Mouse (Mus musculus): ENCODE data around the gene Iars2. TPM values are rescaled to one million over a fixed set of nuclear protein-coding genes. Genes with fewer than 3 reads are reported as not detected.

Gene Iars2
- polyA plus RNA-seq, 1 experiment from 2014 or later: 24.3 TPM

GRCm38 (mm10) chr1:185296850-185297249 lies 32.3 kb downstream of the Iars2 start:
- ATAC-seq (ENCODE audit: low FRiP score) (no peak), DNase-seq (ENCODE audit: low spot score, missing footprints) (no peak)
- Histone ChIP-seq H3K4me1 (ENCODE audit: control insufficient read depth, insufficient read depth, low read length) (no peaks in the 10 kb centered on the region), H3K9me3 (ENCODE audit: control insufficient read depth, low read length) (no peaks in the 10 kb centered on the region), H3K4me2 (no peak overlapping the region), H3K27me3 (ENCODE audit: control insufficient read depth, insufficient read depth, low read length) (no peaks in the 10 kb centered on the region), H3K36me3 (ENCODE audit: control insufficient read depth, insufficient read depth, low read length) (peaks cover 4% of the 10 kb centered on the region; the same call in 1 of the 2 replicates), H3K27ac (ENCODE audit: low read depth, low read length) (no peak overlapping the region), H3K9ac (ENCODE audit: low read length) (no peak overlapping the region), H3K4me3 (ENCODE audit: low read depth, low read length) (no peak overlapping the region)
- 86% methylated on average over 7 of the region's 7 CpGs for WGBS

- Histone ChIP-seq H3K36me3 (ENCODE audit: control insufficient read depth, insufficient read depth, low read length) (peaks cover 4% of the 10 kb centered on the region; the same call in 1 of the 2 replicates), H3K9me3 (ENCODE audit: control insufficient read depth, low read length) (no peaks in the 10 kb centered on the region), H3K27ac (ENCODE audit: low read depth, low read length) (no peak overlapping the region), H3K27me3 (ENCODE audit: control insufficient read depth, insufficient read depth, low read length) (no peaks in the 10 kb centered on the region), H3K4me1 (ENCODE audit: control insufficient read depth, insufficient read depth, low read length) (no peaks in the 10 kb centered on the region), H3K4me2 (no peak overlapping the region), H3K9ac (ENCODE audit: low read length) (no peak overlapping the region), H3K4me3 (ENCODE audit: low read depth, low read length) (no peak overlapping the region)
- 86% methylated on average over 10 of the region's 10 CpGs for WGBS
- ATAC-seq (ENCODE audit: low FRiP score): no peak
- no peak for DNase-seq (ENCODE audit: low spot score, missing footprints)
Measured at GRCm38 (mm10) chr1:185292646-185293360, 36.4 kb downstream of the Iars2 start.

- no peaks in the 10 kb centered on the region for H3K27me3 ChIP-seq (ENCODE audit: control insufficient read depth, insufficient read depth, low read length)
- no peak for DNase-seq (ENCODE audit: low spot score, missing footprints)
- H3K9me3 ChIP-seq (ENCODE audit: control insufficient read depth, low read length): no peaks in the 10 kb centered on the region
- no peak overlapping the region; the same call in 1 of the 2 replicates for H3K9ac ChIP-seq (ENCODE audit: low read length)
- no peak for ATAC-seq (ENCODE audit: low FRiP score)
- H3K27ac ChIP-seq (ENCODE audit: low read depth, low read length): no peak overlapping the region
- no peak overlapping the region for H3K4me3 ChIP-seq (ENCODE audit: low read depth, low read length)
- no peaks in the 10 kb centered on the region for H3K4me1 ChIP-seq (ENCODE audit: control insufficient read depth, insufficient read depth, low read length)
- H3K4me2 ChIP-seq: no peak overlapping the region
- 76% methylated on average over 4 of the region's 4 CpGs for WGBS
- peaks cover 4% of the 10 kb centered on the region; the same call in 1 of the 2 replicates for H3K36me3 ChIP-seq (ENCODE audit: control insufficient read depth, insufficient read depth, low read length)
Measured at GRCm38 (mm10) chr1:185291336-185291735, 37.9 kb downstream of the Iars2 start.

- no peaks in the 10 kb centered on the region for H3K9me3 ChIP-seq (ENCODE audit: control insufficient read depth, low read length)
- ATAC-seq (ENCODE audit: low FRiP score) (no peak), DNase-seq (ENCODE audit: low spot score, missing footprints) (no peak)
- H3K9ac ChIP-seq (ENCODE audit: low read length): no peak overlapping the region
- WGBS: 94% methylated on average over 5 of the region's 5 CpGs
- no peaks in the 10 kb centered on the region for H3K27me3 ChIP-seq (ENCODE audit: control insufficient read depth, insufficient read depth, low read length)
- H3K36me3 ChIP-seq (ENCODE audit: control insufficient read depth, insufficient read depth, low read length): peaks cover 5% of the 10 kb centered on the region; the same call in 1 of the 2 replicates
- H3K4me3 ChIP-seq (ENCODE audit: low read depth, low read length): no peak overlapping the region
- H3K27ac ChIP-seq (ENCODE audit: low read depth, low read length): no peak overlapping the region
- no peaks in the 10 kb centered on the region for H3K4me1 ChIP-seq (ENCODE audit: control insufficient read depth, insufficient read depth, low read length)
- no peak overlapping the region for H3K4me2 ChIP-seq
Measured at GRCm38 (mm10) chr1:185289231-185289630, 40.0 kb downstream of the Iars2 start.

- WGBS: 96% methylated on average over 20 of the region's 20 CpGs
Measured at GRCm38 (mm10) chr1:185287066-185287465, 42.1 kb downstream of the Iars2 start.

GRCm38 (mm10) chr1:185285171-185285570 lies 44.0 kb downstream of the Iars2 start:
- no peaks in the 10 kb centered on the region for H3K27me3 ChIP-seq (ENCODE audit: control insufficient read depth, insufficient read depth, low read length)
- 94% methylated on average over 4 of the region's 4 CpGs for WGBS
- H3K4me1 ChIP-seq (ENCODE audit: control insufficient read depth, insufficient read depth, low read length): no peaks in the 10 kb centered on the region
- H3K36me3 ChIP-seq (ENCODE audit: control insufficient read depth, insufficient read depth, low read length): peaks cover 9% of the 10 kb centered on the region; the same call in 1 of the 2 replicates
- no peak overlapping the region for H3K9ac ChIP-seq (ENCODE audit: low read length)
- no peak overlapping the region for H3K4me2 ChIP-seq
- H3K4me3 ChIP-seq (ENCODE audit: low read depth, low read length): no peak overlapping the region
- no peak overlapping the region for H3K27ac ChIP-seq (ENCODE audit: low read depth, low read length)
- DNase-seq (ENCODE audit: low spot score, missing footprints): no peak
- ATAC-seq (ENCODE audit: low FRiP score): no peak
- no peaks in the 10 kb centered on the region for H3K9me3 ChIP-seq (ENCODE audit: control insufficient read depth, low read length)

More at GRCm38 (mm10) chr1:185287066-185287465, 42.1 kb downstream of the Iars2 start:
- Histone ChIP-seq H3K4me1 (ENCODE audit: control insufficient read depth, insufficient read depth, low read length) (no peaks in the 10 kb centered on the region), H3K4me3 (ENCODE audit: low read depth, low read length) (no peak overlapping the region), H3K27ac (ENCODE audit: low read depth, low read length) (no peak overlapping the region), H3K36me3 (ENCODE audit: control insufficient read depth, insufficient read depth, low read length) (peaks cover 9% of the 10 kb centered on the region), H3K4me2 (no peak overlapping the region), H3K27me3 (ENCODE audit: control insufficient read depth, insufficient read depth, low read length) (no peaks in the 10 kb centered on the region), H3K9ac (ENCODE audit: low read length) (no peak overlapping the region), H3K9me3 (ENCODE audit: control insufficient read depth, low read length) (no peaks in the 10 kb centered on the region)
- ATAC-seq (ENCODE audit: low FRiP score): no peak
- DNase-seq (ENCODE audit: low spot score, missing footprints): no peak

GRCm38 (mm10) chr1:185284740-185285139 lies 44.5 kb downstream of the Iars2 start:
- Histone ChIP-seq H3K9ac (ENCODE audit: low read length) (no peak overlapping the region), H3K9me3 (ENCODE audit: control insufficient read depth, low read length) (no peaks in the 10 kb centered on the region), H3K4me2 (no peak overlapping the region), H3K36me3 (ENCODE audit: control insufficient read depth, insufficient read depth, low read length) (peaks cover 9% of the 10 kb centered on the region; the same call in 1 of the 2 replicates), H3K27ac (ENCODE audit: low read depth, low read length) (no peak overlapping the region), H3K4me3 (ENCODE audit: low read depth, low read length) (no peak overlapping the region), H3K27me3 (ENCODE audit: control insufficient read depth, insufficient read depth, low read length) (no peaks in the 10 kb centered on the region), H3K4me1 (ENCODE audit: control insufficient read depth, insufficient read depth, low read length) (no peaks in the 10 kb centered on the region)
- DNase-seq (ENCODE audit: low spot score, missing footprints) (no peak), ATAC-seq (ENCODE audit: low FRiP score) (no peak)
- WGBS: 90% methylated on average over 4 of the region's 4 CpGs

GRCm38 (mm10) chr1:185283247-185283646 lies 45.9 kb downstream of the Iars2 start:
- ATAC-seq (ENCODE audit: low FRiP score): no peak
- H3K4me2 ChIP-seq: no peak overlapping the region
- DNase-seq (ENCODE audit: low spot score, missing footprints): no peak
- no peak overlapping the region for H3K9ac ChIP-seq (ENCODE audit: low read length)
- no peaks in the 10 kb centered on the region for H3K9me3 ChIP-seq (ENCODE audit: control insufficient read depth, low read length)
- no peaks in the 10 kb centered on the region for H3K4me1 ChIP-seq (ENCODE audit: control insufficient read depth, insufficient read depth, low read length)
- H3K27me3 ChIP-seq (ENCODE audit: control insufficient read depth, insufficient read depth, low read length): no peaks in the 10 kb centered on the region
- no peak overlapping the region for H3K27ac ChIP-seq (ENCODE audit: low read depth, low read length)
- peaks cover 12% of the 10 kb centered on the region for H3K36me3 ChIP-seq (ENCODE audit: control insufficient read depth, insufficient read depth, low read length)
- no peak overlapping the region for H3K4me3 ChIP-seq (ENCODE audit: low read depth, low read length)
- 95% methylated on average over 15 of the region's 15 CpGs for WGBS

- Histone ChIP-seq H3K4me1 (ENCODE audit: control insufficient read depth, insufficient read depth, low read length) (no peaks in the 10 kb centered on the region), H3K4me3 (ENCODE audit: low read depth, low read length) (no peak overlapping the region), H3K4me2 (no peak overlapping the region), H3K9me3 (ENCODE audit: control insufficient read depth, low read length) (no peaks in the 10 kb centered on the region), H3K36me3 (ENCODE audit: control insufficient read depth, insufficient read depth, low read length) (peaks cover 14% of the 10 kb centered on the region), H3K27ac (ENCODE audit: low read depth, low read length) (no peak overlapping the region), H3K9ac (ENCODE audit: low read length) (no peak overlapping the region), H3K27me3 (ENCODE audit: control insufficient read depth, insufficient read depth, low read length) (no peaks in the 10 kb centered on the region)
- 92% methylated on average over 11 of the region's 11 CpGs for WGBS
- ATAC-seq (ENCODE audit: low FRiP score): no peak
- no peak for DNase-seq (ENCODE audit: low spot score, missing footprints)
Measured at GRCm38 (mm10) chr1:185282846-185283245, 46.4 kb downstream of the Iars2 start.

Data from midbrain, embryonic 11.5 days (tissue).